Mouse (Mus musculus) brain, embryonic 14.5 days (tissue): Measurements from ENCODE around the gene Pdik1l.
A peak's percentile ranks its signal among the peaks of the same experiment; 100 is the strongest.

Experiments used
- CTCF ChIP-seq: fragments of 200-500 bp; IDR thresholded peaks from 2 replicates; pipeline ENCODE4 v1.5.1; 2012; ENCODE audit warnings: inconsistent platforms, mild to moderate bottlenecking, moderate library complexity, borderline replicate concordance; ENCODE audit not compliant: insufficient read depth, insufficient read length; ENCODE audit errors: extremely low read depth
- POLR2A ChIP-seq: fragments of 200-500 bp; IDR thresholded peaks from 2 replicates; pipeline ENCODE4 v1.6.1; 2012; ENCODE audit warnings: mild to moderate bottlenecking, inconsistent platforms, borderline replicate concordance; ENCODE audit not compliant: poor library complexity, insufficient read depth, insufficient read length, severe bottlenecking; ENCODE audit errors: extremely low read depth

- TF ChIP-seq CTCF (peak; percentile 6; the same call in 1 of the 2 replicates), POLR2A (0 out of 2 replicates have a peak, but pooled peaks have one; percentile 35)
These were observed 36.2 kb downstream of the Pdik1l start for GRCm38 (mm10) chr4:134251241-134252130.
